In genomic region chr2:52471545-52472291, GRCm38 (mm10) we compare ENCODE assay signal across 11 mouse cellular contexts. TPM values are rescaled to one million over a fixed set of nuclear protein-coding genes. Genes with fewer than 3 reads are reported as not detected.
DNase-seq lines count a peak whose midpoint lies in the region; ATAC-seq and TF ChIP-seq lines count a peak whose summit lies in the region.
"Had no signal": no experiment of that assay in that cellular context is flagged by ENCODE, and none has a peak within 500 bp of the region (broad histone marks: within the 10 kb centered on the region; RNA-seq: fewer than 3 reads in every experiment).

No protein-coding gene starts in this region.

- no peak overlapping the region for H3K27ac ChIP-seq in liver, adult 2 months (replicated peaks; ENCODE audit: insufficient read depth, low read depth, low read length)
- no peak overlapping the region for H3K27ac ChIP-seq in liver, embryonic 11.5 days (ENCODE audit: low read depth, low read length)
- H3K27ac ChIP-seq in heart, postnatal 0 days (ENCODE audit: low read depth), result no peak overlapping the region
- H3K27ac ChIP-seq: midbrain, embryonic 10.5 days had no signal

- TF ChIP-seq POLR2A in liver, adult 2 months (IDR thresholded peaks at IDR 0.05; ENCODE audit: extremely low read depth, insufficient read depth, low read length), result no peak

- H3K4me3 ChIP-seq in liver, adult 2 months (ENCODE audit: insufficient read depth, low read depth, low read length), result no peak overlapping the region
- H3K4me3 ChIP-seq in liver, embryonic 11.5 days (ENCODE audit: low read depth, low read length), result no peak overlapping the region
- no peak overlapping the region for H3K4me3 ChIP-seq in heart, postnatal 0 days (ENCODE audit: low read depth, low read length)
- H3K4me3 ChIP-seq: midbrain, embryonic 10.5 days had no signal

- H3K4me1 ChIP-seq in liver, adult 2 months (ENCODE audit: control insufficient read depth, insufficient read depth, low read length), result peaks cover 2% of the 10 kb centered on the region; the same call in 1 of the 2 replicates
- H3K4me1 ChIP-seq in liver, embryonic 11.5 days (replicated peaks; ENCODE audit: control insufficient read depth, insufficient read depth, low read length), result no peaks in the 10 kb centered on the region
- peaks cover 2% of the 10 kb centered on the region; the same call in 1 of the 2 replicates for H3K4me1 ChIP-seq in heart, postnatal 0 days (ENCODE audit: control insufficient read depth, insufficient read depth)
- H3K4me1 ChIP-seq: midbrain, embryonic 10.5 days had no signal

- no peak for ATAC-seq in liver, embryonic 11.5 days (replicated peaks; ENCODE audit: low FRiP score)
- peak; percentile 36; the same call in 1 of the 2 replicates for ATAC-seq in heart, postnatal 0 days (ENCODE audit: insufficient read depth, low read depth)
- ATAC-seq: activated CD4-positive, CD25-positive, alpha-beta regulatory T cell, adult 4 months had no signal

- H3K9me3 ChIP-seq in liver, embryonic 11.5 days (ENCODE audit: control insufficient read depth, low read length), result no peaks in the 10 kb centered on the region
- no peaks in the 10 kb centered on the region for H3K9me3 ChIP-seq in heart, postnatal 0 days (replicated peaks; ENCODE audit: control insufficient read depth, low read length)
- H3K9me3 ChIP-seq: midbrain, embryonic 10.5 days had no signal

- no peak for TF ChIP-seq CTCF in liver, adult 2 months (IDR thresholded peaks at IDR 0.05; ENCODE audit: low read depth, low read length)
- no peak for TF ChIP-seq CTCF in heart, postnatal 0 days (IDR thresholded peaks at IDR 0.05; ENCODE audit: low read depth)

- 70% methylated on average over 4 of the region's 4 CpGs for WGBS in liver, adult 2 months
- WGBS in liver, embryonic 11.5 days, result 42% methylated on average over 4 of the region's 4 CpGs
- 31% methylated on average over 4 of the region's 4 CpGs for WGBS in heart, postnatal 0 days

- no peak overlapping the region for H3K4me2 ChIP-seq in liver, embryonic 11.5 days
- H3K4me2 ChIP-seq in heart, postnatal 0 days (ENCODE audit: low read depth, low read length), result no peak overlapping the region

- DNase-seq in adrenal gland, postnatal 10 days, result peak; percentile 31
- no peak for DNase-seq in adrenal gland, adult 8-10 months
- DNase-seq in liver, adult 2 months (ENCODE audit: extremely low read depth, low read depth, low spot score), result peak; percentile 42
- no peak for DNase-seq in liver, embryonic 11.5 days (ENCODE audit: low spot score)
- DNase-seq in heart, postnatal 0 days (ENCODE audit: low spot score), result no peak
- peak; percentile 48 for DNase-seq in mesoderm, embryonic 11.5 days (ENCODE audit: low read depth, low spot score)
- DNase-seq in kidney, postnatal 4 days, result no peak
- no peak for DNase-seq in right cerebral cortex, postnatal 25 days
- DNase-seq: kidney, postnatal 14 days had no signal

- H3K36me3 ChIP-seq in liver, adult 2 months (ENCODE audit: control insufficient read depth, insufficient read depth, low read length), result no peaks in the 10 kb centered on the region
- no peaks in the 10 kb centered on the region for H3K36me3 ChIP-seq in liver, embryonic 11.5 days (ENCODE audit: control insufficient read depth, insufficient read depth, low read length)
- H3K36me3 ChIP-seq in heart, postnatal 0 days (replicated peaks; ENCODE audit: control insufficient read depth, insufficient read depth, low read length), result no peaks in the 10 kb centered on the region
- H3K36me3 ChIP-seq: midbrain, embryonic 10.5 days had no signal

- no peak for TF ChIP-seq EP300 in heart, postnatal 0 days (IDR thresholded peaks at IDR 0.05; ENCODE audit: low read depth)

- H3K27me3 ChIP-seq in liver, adult 2 months (ENCODE audit: control insufficient read depth, insufficient read depth, low read length), result no peaks in the 10 kb centered on the region
- H3K27me3 ChIP-seq in liver, embryonic 11.5 days (replicated peaks; ENCODE audit: control insufficient read depth, insufficient read depth, low read length), result no peaks in the 10 kb centered on the region
- H3K27me3 ChIP-seq in heart, postnatal 0 days (ENCODE audit: control insufficient read depth, insufficient read depth, low read length), result no peaks in the 10 kb centered on the region

- no peak overlapping the region for H3K9ac ChIP-seq in liver, adult 2 months (ENCODE audit: low read depth, low read length)
- H3K9ac ChIP-seq in liver, embryonic 11.5 days (ENCODE audit: low read depth, low read length), result no peak overlapping the region
- no peak overlapping the region for H3K9ac ChIP-seq in heart, postnatal 0 days (replicated peaks; ENCODE audit: low read depth, low read length)

- H3K79me2 ChIP-seq in liver, adult 2 months (ENCODE audit: control insufficient read depth, insufficient read depth, low read length), result no peaks in the 10 kb centered on the region

RNA-seq across cellular contexts. Expression of gene Arl5a, which starts 47.0 kb away (rescaled TPM):
- total RNA-seq in adrenal gland, postnatal 10 days (2021), result 10 to 100 TPM; 44.6 to 46.8 TPM
- total RNA-seq in adrenal gland, adult 8-10 months (2022), result 10 to 100 TPM; 39.8 to 62.9 (median 49.8) TPM
- total RNA-seq in liver, adult 2 months (2014; rRNA removed), result 76.1 and 85.9 TPM in 2 replicates
- 18.3 and 22.3 TPM in 2 replicates for polyA plus RNA-seq in liver, adult 2 months (2012; rRNA removed)
- 71.8 and 86.2 TPM in 2 replicates for polyA plus RNA-seq in liver, embryonic 11.5 days (2014; fragmentation: Nextera tagmentation; extraction: Ambion mirVana)
- 57.5 and 73.2 TPM in 2 replicates for total RNA-seq in heart, postnatal 0 days (2014; rRNA removed; ENCODE audit: low replicate concordance)
- 23.9 and 26.2 TPM in 2 replicates for polyA plus RNA-seq in heart, postnatal 0 days (2015; fragmentation: Nextera tagmentation; extraction: Ambion mirVana)

Comparison
In these comparisons a context has a peak if more than half of its experiments do, and no peak if none do; other contexts are left out.
1. DNase-seq: peak in adrenal gland, postnatal 10 days (single experiment), liver, adult 2 months (single experiment) and mesoderm, embryonic 11.5 days (single experiment); none in adrenal gland, adult 8-10 months (single experiment), liver, embryonic 11.5 days (single experiment), heart, postnatal 0 days (single experiment), kidney, postnatal 4 days (0 of 2) and right cerebral cortex, postnatal 25 days (single experiment).